Mouse (Mus musculus) right cerebral cortex, postnatal 25 days (tissue): Measurements from ENCODE around the gene Cntrl.

Experiments
- DNase-seq: peaks from one replicate; pipeline ENCODE4 v3.0.0; 2022

Cntrl gene

DNA sequence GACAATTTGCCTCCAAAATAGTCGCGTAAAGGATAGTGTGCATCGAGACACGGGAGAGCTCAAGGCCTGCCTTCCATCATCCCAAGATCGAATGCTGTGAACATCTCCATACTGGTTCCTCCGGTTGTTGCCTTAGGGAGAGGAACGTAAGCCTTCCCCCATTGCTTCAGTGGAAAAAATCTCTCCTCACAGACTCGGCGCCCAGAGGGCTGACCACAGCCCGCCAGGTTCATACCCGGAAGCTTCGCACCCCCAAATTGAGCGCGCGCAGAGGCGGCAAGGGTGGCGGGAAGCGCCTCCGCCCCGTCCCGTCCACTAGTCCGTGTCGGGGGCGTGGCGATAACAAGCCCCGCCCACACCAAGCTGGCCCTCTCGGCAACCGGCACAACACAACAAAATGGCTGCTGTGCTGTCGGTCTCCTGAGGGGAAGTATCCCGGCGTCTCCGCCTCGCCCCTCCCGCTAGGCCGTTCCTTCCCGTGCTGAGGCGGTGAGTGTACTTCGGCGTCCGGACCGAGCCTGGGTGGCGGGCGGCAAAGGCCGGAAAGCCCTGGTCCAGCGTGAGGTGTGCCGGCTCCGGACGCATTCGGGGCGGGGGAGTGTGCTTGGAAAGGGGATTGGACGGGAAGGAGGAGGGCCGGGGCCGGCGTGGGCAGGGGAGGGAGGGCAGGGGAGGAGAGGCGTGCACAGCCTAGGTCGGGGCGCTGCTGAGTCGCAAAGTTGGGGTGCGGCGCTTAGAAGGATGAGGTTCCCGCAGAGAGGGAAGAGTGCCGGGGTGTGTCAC, at the start of gene Cntrl:
Gene Cntrl (plus strand): TSS at position 352 of the 783 bp plus-strand sequence.
- DNase-seq, result peak; percentile 95

DNA sequence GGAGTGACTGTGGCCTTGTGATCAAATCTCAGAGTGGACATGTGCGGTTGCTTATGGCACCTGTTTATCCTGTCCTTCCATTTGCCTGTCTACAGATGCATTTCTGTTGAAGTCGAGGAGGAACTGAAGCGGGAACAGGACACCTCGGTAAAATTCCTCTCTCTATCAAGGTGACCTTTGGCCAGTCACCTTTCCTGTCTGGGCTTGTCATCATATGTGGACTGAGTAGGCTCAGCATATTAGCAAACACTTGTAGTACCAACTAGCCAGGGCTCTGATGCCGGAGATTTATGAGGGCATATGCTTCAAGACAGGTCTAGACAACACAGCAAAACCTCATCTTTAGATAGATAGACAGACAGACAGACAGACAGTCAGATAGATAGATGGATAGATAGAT, 49.0 kb upstream of the Cntrl start:
- DNase-seq, result no peak

DNA sequence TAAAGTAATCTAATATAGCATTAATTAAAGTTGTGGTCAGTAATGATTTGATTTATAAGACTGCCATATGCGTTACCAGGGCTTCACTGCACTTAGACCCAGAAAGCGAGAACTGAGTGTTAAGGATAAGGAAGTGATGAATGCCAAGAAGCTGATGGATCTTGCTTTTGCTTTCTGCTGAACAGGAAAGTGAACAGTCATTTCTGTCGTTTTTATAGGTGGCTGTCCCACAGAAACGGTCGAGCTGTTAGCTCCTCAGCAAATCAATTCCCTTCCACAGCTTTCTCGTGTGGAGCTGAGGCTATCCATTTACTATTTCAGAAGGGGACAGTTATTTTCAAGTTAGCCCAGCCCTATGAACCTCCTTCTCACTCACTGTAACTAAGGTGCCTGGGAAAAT, 48.4 kb upstream of the Cntrl start:
- DNase-seq, result no peak

DNA sequence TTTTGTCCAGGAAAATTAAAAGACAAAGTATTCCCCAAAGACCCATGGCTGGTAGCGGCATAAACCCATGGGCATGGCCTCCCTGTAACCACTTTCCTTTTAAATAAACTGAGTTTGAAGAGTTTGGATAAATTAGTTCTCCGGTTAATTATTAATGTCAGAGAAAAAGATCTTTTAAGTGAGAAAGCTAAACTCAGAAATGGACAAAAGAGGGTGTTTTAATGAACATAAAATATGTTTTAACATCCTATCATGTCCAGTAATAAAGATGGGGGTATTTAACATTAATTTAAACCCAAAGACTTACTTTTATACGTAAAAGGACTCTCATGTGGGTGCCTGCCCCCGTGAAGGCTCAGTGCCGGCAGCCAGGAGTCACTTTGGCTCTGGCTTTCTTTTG, 48.0 kb upstream of the Cntrl start, which contains the start of gene Hc:
Gene Hc (minus strand): TSS at position 101 of the 400 bp plus-strand sequence.
- no peak for DNase-seq

DNA sequence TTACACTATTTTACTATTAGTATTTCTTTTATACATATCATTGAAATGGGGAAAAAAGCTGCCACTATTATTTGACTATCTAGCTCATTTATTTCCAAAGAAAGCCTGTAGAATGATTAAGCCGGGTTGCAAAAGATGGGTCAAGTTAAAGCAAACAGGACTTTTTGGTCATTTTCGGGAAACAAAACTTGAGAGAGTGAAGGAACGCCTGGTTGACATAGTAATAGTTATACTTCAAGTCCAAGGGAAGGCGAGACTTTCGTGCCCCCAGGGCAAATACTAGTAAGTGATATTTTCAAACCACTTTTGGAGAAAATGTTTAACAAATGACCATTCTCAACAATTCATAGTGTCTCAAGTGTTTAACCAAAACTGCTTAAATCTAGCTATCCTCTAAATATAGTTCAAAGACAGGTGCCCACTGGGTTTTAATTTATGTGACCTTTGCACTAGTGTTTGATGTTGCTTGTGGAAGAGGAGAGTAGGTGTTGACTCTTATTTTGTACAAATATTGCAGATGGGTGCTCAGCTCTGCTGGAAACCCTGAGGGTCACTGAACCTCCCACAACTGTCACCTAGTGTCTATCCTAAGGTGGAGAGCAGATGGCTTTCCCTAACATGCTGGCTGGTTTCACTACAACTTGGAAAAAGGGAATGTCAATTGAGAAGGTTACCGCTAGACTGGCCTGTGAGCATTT, 45.8 kb upstream of the Cntrl start:
- DNase-seq, result no peak

DNA sequence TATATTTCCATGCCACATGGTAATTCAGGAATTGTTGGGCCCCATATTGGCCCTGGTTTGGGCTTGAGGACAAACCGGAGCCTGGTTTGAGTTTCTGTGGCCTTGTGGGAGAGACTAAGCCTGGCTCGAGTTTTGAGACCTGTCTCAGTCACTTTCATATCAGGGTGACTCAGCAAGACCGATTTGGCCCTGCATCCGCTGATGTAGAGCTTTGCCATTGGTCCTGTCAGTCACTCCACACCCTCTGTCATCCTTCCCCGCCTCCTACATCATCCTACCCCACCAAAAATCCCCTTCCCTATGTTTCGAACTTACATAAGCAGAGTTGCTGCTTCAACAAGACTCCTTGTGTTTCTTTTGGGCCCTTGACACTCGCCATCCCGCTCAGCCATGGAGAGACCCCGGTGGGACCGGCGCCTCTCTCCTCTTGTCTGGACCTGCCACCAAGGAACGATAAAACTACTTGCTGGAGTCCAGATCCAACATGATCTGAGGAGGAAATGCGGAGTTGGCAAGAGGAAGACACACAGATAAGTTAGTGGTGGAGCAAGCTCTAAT, 42.7 kb upstream of the Cntrl start:
- DNase-seq, result no peak

DNA sequence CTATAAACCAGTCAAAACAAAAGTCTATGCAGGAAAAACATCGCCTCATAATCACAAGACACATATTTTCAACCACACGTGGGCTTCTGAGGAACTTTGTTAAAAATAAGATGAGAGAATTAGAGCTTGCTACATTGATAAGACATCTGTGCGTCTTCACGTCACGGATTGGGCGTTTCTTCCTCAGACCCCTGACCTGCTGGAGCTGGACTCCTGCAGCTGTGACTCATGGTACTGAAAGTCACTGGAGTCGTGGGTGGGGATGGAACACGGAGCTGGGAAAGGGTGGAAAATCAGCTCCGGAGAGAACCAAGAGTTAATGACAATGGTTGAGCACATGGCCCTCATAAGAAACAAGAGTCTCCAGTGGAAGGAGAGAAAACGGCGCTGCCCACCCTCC, 42.2 kb upstream of the Cntrl start:
- DNase-seq, result no peak

DNA sequence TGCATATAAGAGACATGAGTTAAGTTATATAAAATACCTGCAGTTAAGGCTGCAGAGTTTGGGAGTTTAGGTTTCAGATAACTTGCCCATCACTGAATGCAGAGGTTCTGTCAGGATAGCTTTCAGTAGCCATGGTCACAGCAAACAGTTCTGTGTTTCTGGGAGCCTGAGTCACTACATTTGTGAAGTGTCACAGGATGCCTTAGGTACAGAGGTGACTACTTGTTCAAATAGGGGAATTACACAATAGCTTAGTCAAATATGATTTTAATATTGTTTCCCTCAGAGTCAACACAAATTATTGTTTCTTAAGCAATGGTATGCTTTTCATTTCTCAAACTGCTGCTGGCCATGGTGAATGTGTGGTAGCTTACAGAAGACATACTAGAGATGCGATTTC, 40.2 kb upstream of the Cntrl start:
- DNase-seq, result no peak

DNA sequence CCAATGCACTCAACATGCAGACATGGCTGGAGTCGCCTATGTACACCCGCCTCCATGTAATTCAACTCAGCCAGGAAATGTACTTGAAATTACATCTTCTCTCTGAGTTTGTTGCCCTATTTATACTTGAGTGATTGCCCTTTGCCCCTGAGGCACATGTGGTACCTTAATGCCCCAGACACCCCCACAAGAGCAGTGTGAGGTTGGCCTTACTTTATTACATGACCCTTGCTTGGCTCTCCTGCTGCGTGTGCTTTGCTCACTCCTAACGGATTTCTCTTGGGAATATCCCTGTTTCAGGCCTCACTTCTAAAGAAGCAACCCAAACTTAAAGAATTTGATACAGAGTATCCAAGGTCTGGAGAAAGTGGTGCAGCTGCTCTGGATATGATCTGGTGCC, 39.0 kb upstream of the Cntrl start:
- DNase-seq, result no peak

DNA sequence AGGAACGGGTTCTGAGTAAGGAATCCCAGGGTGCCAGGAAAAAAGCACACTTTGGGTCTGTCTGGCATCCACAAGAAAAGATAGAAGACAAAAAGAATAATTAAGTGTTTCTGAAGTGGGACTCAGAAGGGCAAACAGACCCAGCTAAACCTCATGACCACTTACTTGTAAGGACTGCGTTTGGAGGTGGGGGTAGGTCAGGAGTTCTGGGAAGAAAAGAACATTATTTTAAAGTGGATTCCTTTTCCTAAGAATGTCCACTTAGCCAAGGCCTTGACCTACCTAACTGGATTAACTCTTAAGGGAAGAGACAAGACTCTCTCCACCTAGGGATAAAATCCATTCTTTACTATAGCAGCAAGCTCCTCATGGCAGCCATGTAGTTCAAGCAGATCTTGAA, 36.7 kb upstream of the Cntrl start:
- no peak for DNase-seq

DNA sequence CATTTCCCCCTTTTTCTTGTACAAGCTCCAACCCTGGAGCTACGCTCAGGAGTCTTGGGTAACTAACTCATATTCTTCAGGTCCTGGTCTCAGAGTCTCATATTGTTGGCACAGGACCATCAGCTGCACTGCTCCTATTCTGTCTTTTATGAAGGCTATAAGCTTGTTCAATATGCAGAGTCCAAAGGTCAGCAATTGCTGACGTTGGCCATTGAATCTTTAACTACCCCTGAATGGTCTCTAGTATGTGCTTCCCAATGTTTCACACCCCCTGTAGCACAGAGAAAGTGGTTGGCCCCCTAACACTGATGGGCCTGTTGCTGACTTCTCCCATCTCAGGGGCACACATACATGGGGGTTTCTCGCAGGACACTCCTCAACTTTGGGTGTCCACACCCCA, 35.0 kb upstream of the Cntrl start:
- no peak for DNase-seq

DNA sequence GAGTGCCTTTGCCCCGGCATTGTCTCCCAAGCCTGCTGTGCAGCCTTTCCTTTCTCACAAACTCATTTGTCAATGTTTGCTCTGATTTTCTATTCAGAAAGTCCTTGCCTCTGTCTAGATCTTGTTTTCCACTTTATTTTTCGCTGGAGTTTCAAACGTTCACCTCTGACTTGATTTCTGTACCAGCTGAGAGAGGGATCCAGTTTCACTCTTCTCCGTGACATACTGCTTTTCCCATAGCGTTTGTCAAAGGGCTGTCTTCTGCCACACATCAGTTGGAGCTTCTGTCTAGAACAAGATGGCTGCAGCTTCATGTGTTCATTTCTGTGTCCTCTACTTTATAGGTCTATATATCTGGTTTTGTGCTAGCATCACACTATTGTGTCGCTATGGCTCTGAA, 30.1 kb upstream of the Cntrl start:
- DNase-seq, result no peak

DNA sequence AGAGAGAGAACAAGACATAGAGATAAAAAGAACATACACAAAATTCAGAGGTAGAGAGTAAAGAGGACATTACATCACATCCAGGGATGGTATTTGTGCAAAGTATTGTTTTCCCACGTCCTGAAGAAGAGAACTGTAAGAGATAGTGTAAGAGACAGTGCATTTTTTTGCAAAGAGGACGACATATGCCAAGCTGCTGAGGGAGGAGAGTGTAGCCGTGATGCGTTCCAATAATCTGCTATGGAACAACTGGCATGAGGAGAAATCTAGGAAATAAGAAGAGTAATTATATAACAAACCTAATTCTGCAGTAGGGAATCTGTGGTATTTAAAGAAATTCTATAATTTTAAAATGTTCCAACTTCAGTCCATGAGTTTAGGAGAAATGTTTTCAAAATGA, 21.9 kb upstream of the Cntrl start:
- DNase-seq, result no peak

DNA sequence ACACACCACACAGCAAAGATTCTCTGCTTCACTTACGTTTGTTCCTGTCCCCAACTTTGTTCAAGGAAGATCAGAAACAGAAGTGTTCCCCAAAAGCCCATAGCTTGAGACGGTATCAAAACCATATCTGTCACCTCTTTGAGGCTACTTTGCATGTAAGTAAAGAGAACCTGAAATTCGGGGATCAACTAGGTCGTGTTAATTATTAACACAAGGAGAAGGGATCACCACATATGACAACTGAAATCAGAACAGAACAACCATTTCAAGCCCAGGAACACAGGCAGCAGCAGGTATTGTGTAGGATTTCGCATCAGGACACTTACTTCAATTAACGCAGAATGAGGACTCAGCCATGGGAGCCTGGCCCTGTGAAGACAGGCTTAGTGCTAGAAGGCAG, 8.8 kb upstream of the Cntrl start:
- no peak for DNase-seq

DNA sequence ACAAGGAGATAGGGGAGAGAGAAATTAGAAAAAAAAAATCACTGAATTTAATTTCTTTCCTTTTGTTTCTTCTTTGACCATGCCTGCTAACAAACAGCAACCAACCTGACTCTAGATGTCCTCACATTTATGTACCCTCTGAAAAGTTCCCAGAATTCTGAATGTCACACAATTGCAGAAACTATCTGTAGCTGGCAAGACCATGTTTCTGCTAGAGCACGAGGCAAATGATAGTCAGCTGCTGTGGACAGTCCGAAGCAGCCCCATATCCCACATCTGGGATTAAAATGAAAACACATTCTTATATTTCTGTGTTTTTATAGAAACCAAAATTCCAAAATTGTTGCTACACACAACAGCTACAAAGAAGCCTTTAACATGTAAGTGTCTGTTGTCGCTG, 7.8 kb upstream of the Cntrl start, which contains the start of gene AI182371:
Gene AI182371 (minus strand): TSS at position 101 of the 400 bp plus-strand sequence.
- no peak for DNase-seq

DNA sequence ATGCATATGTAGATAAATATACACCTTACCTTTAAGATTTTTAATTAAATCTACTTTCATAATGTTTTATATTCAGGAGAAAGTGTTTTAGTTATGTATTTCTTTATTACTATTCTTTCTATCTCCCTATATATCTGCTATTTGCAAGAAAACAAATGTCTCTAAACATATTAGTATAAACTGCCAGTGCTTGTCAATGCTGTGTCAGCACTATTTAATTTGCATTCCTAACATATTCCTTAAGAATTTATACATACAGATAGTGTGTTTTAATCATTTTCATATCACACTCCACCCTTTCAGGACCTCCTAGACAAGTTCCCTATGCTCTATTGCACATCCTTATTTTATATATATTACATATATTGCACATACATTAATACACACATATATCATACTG, 6.5 kb upstream of the Cntrl start:
- no peak for DNase-seq

DNA sequence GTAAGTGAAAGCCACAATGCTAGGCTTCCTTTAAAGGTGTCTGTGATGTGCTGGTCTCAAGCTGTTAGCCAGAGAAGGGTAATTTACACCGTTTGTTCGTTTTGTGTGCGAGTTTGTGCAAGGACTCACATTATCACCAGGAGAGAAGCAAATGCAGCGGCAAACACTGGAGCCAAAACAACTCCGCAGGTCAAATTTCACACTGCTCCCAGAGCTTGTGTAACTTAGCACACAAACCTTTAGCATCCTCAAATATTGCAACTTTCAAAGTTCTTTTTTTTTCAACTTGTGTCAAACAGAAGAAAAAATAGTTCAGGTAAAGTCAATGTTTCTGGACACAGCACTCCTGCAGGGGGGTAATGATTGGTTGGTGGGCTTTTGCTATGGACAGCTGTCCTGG, 5.7 kb upstream of the Cntrl start:
- no peak for DNase-seq

DNA sequence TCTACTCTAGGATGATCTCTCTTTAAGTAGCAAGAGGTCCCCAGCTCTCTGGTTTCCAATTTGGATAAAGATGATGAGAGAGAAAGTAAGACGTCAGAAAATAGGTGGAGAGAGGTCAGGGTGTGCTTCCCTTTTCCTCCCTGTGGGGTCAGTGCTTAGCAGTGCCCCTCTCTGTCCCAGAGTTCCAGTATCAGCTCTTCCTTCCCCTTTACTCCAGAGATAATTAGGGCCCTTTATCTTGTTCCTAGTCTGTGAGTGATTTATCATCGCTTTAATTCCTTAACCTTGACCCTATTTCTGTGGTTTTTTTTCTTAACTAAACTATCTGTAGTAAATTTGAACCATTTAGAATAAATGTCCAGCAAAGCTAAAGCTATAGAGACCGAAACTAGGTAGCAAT, 4.4 kb upstream of the Cntrl start:
- no peak for DNase-seq

DNA sequence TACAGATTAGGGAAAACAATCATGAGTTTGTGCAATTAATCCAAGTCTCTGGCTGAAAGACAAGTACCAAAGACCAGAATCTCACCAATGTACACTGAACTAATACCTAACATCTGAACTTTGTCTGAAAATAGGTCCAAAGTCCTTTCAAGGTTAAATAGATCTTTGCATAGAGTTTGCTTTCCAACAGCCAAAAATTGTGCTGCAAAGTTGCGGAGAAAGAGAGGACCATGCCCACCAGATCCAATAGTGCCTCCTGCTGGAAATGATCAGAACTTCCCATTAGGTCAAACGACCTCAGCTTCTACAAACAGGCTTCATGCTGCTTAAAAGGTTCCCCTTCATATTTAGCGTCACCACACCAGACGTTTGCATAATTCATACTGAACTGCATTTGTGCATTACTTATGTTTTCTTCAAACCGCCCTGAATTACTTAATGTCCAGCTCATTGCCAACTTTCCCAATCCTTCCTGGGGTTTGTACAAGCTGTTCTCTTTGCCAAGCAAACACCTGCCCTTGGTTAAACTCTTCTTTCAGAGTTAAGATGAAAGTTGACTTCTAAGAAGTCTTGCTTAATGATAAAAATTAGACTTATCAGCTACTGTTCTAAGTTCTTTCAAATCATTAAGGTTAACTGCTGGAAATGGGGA, 1.2 kb upstream of the Cntrl start:
- no peak for DNase-seq

DNA sequence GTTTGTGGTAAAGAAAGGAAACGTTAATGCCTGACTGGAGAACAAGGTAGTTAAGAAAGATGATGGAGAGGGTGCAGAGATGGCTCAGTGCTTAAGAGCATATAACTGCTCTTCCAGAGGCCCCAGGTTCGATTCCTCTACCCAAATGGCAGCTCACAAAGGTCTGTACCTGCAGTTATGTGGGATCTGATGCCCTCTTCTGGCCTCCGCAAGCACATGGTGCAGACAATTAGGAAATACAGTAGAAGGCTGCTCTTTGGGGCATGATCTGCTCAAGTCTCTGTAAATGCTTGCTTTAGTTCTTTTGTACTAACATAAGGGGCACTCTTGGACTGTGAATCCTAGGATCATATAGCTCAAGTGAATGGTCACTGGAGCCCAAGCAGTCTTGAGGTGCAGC, 580 bp upstream of the Cntrl start:
- DNase-seq, result peak; percentile 27

DNA sequence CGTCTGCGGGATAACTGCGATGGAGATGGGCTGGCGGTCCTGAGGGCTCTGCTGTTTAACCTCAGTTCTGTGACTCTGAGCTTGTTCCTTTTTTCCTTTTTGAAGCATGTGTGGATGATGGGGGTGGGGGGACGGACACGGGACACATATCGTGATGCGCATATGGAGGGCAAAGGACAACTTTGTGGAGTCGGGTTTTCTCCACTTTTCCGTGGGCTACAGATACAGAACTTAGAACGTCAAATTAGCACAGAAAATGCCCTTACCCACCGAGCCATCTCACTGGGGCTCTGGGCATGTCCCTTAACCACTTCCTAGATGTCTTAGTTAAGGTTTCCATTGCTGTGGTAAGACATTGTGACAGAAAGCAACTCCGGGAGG, 622 bp downstream of the Cntrl start:
- DNase-seq, result no peak

DNA sequence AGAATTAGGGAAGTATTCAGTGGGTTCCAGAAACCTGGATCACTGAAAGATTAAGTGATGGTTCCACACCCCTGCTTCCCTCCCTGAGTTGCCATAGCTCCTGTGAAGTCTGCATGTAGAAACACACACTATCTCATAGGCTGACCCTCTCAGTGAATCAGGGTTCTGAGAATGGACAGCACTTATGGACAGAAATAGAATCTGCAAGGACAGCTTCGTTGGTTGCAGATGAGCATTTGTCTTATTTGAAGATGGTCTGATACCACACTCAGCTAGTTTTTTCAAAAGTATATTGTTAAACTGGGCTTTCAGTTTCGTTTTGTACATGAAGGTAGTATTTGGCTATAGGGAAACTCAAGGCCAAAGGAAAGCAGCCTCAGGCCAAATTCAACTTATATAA, 1.2 kb downstream of the Cntrl start:
- DNase-seq, result no peak

DNA sequence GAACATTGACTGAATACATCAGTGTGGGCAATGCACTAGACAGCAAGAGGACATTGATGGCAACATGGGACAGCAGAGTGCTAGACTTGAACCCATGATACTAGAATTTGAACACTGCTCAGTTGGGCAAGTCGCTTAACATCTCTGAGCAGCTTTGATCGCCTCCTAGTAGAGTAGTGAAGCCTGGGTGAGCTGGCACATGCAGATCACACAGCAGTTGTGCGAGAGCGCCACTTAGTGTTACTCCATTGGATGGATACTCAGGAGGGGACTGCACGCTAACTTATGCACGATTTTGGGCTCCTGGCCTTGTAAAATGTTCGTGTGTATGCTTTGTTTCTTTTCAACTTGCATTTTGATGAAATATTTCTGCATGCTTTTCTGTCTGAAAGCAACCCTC, 15.4 kb downstream of the Cntrl start:
- no peak for DNase-seq

DNA sequence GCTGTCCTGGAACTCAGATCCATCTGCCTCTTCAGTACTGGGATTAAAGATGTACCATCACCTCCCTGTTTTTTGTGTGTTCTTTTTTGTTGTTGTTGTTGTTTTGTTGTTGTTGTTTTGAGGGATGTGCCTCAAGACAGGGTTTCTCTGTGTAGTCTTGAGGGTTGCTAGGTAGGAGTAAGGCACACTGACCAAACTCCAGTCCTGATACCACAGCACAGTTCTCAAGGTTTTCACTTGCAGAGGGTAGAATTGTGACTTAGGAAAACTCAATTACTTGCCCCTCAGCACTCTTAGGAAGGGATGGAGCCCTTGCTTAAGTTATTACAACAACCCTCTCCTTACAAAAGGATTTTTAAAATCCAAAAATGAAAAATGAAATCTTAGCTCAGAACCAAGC, 22.2 kb downstream of the Cntrl start:
- DNase-seq, result no peak
